Mouse (Mus musculus) right cerebral cortex, postnatal 4 days (tissue): ENCODE measurements around the gene Scube1.
A peak's percentile ranks its signal among the peaks of the same experiment; 100 is the strongest.

Experiments used
- DNase-seq: peaks from one replicate; pipeline ENCODE4 v3.0.0-alpha.2; 2022

The Scube1 gene

GRCm38 (mm10) chr15:83594513-83595363 lies 130.1 kb downstream of the Scube1 start, which contains the start of gene Ttll12:
Gene Ttll12, minus strand, starts transcription at chr15:83595157.
- peak; percentile 97 for DNase-seq

DNA sequence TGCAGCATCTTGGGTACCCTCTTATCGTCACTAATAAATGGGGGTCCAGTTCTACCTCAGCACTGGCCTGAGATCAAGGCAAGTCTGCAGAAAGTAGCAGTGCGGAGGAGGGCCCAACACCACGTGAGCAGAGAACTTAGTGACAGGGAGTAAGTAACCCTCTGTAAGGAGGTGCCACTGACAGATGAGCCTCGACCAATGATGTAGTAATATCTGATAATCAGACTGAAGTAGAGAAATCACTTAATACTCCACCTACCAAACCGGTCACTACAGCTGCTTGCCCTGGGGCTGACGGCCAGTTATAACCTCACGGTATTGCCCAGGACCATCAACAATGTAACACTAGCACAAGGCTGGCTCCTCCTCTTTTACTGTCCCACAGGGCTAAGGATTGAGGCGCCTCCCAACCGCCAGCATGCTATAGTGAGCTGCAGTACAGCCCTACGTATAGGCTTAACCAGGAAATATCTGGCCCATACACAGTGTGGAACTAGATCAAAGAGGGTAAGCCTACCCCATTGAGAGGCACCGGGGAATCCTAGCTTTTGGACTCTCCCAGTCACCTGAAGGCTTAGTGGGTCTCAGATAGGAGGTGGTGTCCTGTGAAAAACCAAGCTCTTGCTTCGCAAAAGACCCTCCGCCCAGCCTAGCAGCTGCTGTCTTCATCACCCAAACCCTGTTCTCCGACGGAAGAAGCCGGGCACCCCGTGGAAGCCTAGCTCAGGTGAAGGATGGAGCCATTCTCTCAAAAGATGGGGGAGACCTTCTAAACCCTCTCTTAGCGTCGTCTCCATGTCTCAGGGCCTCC lies 130.9 kb downstream of the Scube1 start:
- no peak for DNase-seq

DNA sequence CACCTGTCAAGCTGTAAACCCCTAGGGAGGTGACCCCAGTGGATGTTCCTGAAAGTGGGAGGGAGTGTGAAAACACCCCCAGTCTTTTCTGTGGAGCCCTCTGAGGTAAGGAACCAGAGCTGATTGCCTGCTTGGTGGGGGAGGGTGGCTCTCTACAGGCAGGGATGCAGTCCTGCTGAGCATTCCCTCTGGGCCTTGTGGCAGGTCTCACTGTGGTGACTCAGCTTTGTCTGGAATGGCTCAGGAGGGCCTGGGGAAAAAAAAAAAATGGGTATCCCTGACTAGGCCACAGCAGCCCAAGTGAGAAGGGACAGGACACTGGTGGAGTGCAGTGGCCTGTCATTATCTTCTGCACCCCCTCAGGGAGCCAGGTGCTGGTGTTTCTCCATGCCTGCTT lies 131.6 kb downstream of the Scube1 start:
- DNase-seq: no peak

DNA sequence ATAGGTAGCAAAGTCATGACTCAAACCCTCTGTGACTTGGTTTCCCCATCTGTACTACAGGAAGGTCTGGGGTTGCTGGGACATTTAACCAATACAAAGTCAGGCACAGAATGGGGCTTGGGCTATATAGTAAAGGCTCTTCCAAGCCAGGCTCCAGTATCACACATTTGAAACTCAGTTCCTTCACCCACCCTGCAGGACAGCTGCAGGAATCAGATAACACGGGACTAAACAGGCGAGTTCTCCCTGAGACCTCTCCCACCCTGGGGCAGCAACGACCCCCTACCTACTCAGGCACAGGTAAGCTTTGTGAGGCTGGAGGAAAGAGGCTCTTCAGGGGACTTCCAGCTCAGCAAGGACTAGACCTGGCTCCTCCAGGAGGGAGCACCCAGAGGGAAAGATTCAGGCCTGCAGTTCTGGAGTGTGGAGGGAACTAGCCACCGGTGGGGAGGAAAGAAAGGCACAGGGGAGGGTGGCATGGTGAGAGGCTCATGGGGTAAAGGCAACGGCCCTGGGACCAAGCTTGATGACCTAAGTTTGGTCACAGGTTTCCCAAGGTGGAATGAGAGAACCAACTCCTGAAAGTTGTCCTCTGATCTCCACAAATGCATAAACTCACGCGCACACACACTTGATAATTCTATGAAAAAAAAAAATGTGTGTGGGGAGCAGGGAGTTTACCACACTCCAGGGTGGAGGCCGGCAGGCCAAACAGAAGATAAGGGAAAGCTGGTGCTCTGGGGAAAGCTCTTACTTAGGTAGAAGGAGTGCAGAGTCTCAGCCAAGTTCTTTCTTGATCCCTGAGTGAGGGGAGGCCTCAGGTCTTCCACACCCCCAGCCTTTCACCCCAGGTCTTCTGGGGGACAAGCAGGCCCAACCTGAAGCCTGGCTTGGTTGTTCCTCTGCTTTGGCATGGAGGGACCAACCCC lies 132.3 kb downstream of the Scube1 start:
- no peak for DNase-seq

- DNase-seq: no peak
These were observed 133.1 kb downstream of the Scube1 start for GRCm38 (mm10) chr15:83591758-83592157.

DNA sequence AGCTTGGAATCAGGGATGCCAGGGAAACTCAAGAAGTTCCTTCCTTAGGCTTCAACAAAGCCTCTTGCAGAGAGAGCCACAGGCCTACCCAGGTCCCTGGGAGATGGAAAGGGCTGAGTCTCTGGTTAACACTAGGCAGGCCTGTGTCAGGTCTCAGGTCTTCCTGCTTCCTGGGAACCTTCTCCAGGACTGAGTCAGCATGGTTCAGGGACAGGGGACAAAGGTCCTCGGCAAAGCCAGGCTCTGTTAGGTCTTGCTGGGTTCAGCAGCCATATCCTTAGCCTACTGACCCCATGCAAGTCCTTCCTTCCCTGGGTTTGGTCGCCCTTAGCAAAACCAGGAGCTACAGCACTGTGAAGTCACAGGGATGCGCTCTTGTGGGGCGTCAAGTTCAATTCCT lies 134.0 kb downstream of the Scube1 start:
- no peak for DNase-seq

DNA sequence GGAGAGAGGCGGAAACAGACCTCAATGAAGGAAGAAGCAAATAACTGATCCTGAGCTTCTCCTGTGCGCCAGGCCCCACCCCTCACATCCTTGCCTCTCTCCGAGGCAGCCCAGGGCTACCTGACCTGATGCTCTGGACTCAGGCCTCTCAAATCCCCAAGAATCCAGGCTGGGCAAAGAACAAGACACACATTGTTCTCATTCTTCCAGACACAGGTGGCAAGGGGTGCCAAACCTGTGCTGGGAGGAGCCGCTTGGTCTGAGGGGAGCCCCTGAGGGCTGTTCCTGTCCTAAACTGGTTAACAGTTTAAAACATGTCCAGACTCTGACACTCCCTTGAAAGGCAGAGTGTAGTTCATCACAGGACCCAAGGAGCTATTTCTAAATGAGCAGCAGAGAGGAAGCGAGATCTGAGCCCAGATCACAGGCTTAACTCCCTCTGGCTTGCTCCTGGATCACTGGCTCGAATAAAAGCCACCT lies 140.0 kb downstream of the Scube1 start:
- no peak for DNase-seq

DNA sequence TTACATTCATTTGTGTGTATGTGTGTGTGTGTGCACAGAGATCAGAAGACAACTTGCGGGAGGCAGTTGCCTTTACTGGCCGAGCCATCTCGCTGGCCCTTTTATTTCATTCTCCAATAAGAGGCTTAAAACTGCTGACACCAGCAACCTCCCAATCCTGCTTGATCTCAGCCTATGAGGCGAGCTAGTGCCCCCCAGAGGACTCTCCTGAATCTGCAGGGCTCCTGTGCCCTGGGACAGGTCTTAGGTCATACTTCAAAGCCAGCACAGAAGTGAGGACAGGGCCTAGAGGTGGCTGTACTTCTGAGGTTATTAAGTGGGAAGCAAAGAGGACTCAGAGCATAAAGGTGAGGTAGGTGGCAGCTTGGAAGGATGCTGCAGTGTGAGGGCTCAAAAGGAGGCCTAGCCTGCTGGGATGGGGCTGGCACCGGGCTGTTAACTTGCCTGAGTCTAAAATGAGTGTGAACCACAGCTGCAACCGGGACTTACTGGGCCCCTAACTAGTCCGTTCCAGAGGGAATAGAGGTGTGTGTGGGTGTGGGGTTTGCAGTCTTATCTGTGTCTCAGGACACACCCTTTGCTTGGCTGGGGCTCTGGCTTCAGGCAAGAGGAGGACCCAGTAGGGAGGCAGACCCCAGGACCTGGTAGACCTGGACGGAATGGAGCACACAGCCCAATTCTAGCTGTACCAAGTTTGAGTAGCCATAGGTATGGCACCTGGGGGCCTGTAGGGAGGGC lies 141.2 kb downstream of the Scube1 start:
- no peak for DNase-seq

GRCm38 (mm10) chr15:83582931-83583330 lies 141.9 kb downstream of the Scube1 start:
- no peak for DNase-seq

GRCm38 (mm10) chr15:83576651-83577050 lies 148.2 kb downstream of the Scube1 start:
- DNase-seq: no peak

- DNase-seq: no peak
These were observed 149.3 kb downstream of the Scube1 start for GRCm38 (mm10) chr15:83575543-83575942.

- DNase-seq: no peak
These were observed 150.0 kb downstream of the Scube1 start for GRCm38 (mm10) chr15:83574731-83575351.

- DNase-seq: no peak
These were observed 151.2 kb downstream of the Scube1 start for GRCm38 (mm10) chr15:83573606-83574005.

DNA sequence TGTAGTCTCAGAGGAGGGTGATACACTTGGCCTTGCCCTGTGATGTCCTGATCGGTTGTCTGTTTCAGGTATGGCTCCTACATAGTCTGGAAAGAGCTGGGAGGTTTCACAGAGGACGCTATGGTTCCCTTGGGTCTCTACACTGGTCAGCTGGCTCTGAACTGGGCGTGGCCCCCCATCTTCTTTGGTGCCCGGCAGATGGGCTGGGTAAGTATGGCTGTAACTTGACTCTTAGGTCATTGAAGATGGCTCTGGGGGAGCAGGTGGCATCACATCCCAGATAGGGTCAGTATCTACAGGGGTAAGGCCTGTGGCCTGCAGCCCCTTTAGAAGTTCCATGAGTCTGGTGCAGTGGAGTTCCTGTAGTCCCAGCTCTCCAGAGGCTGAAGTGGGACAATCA lies 152.7 kb downstream of the Scube1 start:
- DNase-seq: no peak

- no peak for DNase-seq
These were observed 153.2 kb downstream of the Scube1 start for GRCm38 (mm10) chr15:83571636-83572035.

DNA sequence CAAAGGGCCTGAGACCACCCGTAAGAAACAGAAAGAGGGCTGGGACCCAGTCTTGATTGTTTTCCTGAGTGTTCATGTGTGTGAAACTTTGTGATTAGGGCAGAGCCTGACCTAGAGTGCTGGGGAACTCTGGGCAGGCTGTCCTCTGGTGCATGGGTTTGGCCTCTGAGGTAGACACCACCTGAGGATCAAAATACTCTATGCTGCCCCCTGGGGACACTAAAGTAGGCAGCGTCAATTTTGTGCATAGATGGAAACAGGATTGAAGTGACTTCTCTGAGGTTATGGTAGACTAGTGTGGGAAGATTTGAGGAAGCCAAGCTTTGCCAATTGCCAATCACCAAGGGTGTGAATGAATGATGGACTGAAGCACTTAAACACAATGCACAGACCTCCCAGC lies 154.2 kb downstream of the Scube1 start:
- no peak for DNase-seq

DNA sequence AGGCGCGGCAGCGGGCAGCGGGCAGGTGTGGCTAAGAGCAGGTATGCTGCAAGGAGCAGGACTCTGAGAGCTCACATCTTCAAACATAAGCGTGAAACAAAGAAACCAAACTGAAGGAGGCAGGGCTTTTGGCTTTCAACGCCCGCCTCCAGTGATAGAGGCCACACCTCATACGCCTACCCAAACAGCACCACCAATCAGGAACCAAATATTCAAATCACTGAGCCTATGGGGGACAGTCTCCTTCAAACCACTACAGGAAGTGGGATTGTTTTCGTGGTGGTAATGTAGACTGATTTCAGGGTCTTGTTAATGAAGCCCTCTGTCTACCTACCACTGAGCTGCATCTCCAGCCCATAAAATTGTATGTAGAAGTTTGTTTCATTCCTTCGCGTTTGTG lies 155.1 kb downstream of the Scube1 start:
- no peak for DNase-seq

- no peak for DNase-seq
These were observed 156.3 kb downstream of the Scube1 start for GRCm38 (mm10) chr15:83568544-83568943.

DNA sequence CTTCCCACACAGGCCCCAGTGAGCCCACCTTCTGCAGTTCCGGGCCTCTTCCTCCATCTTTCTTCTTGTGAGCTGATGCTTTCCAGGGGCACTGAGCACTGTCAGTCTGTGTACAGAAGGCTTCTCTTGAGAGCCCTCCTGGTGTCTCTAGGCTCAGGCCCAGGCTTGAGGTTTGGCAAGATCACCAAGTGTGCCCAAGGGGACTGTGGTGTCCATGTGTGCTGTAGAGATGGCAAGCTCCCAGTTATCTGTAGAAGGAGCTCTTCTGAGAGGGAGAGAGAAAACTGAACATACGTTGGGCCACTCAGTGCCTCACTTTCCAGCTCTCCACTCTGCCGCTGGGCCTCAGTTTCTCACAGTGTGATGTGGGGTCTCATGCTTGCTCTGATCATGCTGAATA lies 157.1 kb downstream of the Scube1 start:
- no peak for DNase-seq

DNA sequence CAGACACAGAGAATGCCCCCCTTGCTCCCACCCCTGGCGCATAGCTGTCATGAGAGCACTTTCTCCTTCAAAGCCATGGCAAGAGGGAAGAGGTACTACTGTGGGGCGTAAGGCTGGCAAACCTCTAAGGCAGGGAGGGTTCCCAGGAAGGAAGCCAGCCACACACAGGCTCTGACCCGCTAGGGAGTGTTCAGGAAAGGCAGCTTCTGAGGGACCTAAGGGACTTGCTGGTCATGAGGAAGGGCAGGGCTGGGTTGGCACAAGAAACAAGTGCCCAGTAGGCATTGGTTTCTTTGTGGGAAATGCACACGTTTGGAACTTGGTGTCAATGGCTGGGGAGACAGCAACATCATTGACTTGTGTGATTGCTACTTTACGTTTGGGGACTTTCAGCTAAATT lies 158.8 kb downstream of the Scube1 start:
- DNase-seq: no peak

- DNase-seq: no peak
These were observed 159.4 kb downstream of the Scube1 start for GRCm38 (mm10) chr15:83565434-83565833.
